Mouse (Mus musculus) gastrocnemius, postnatal 4 days (tissue): Measurements from ENCODE around the gene Upk3b. TPM values are rescaled to one million over a fixed set of nuclear protein-coding genes. Genes with fewer than 3 reads are reported as not detected.

Experiments used
- DNase-seq, 2 experiments: peaks; one replicate each; pipeline ENCODE4 v3.0.0; 2021 to 2022; ENCODE audit warnings: low spot score in 2 of 2, mixed read lengths in 2 of 2
- long read RNA-seq, 2 experiments: library from polyadenylated mRNA; stranded (forward); transcript quantifications; one replicate each; pipeline ENCODE4 v2.0.0; 2021
- total RNA-seq, 2 experiments: library from RNA; stranded (reverse); gene quantifications; 2 replicates each; pipeline ENCODE4 v1.2.3; 2021

Gene Upk3b
- total RNA-seq = under 1 TPM; 0.10 to 0.23 TPM
- long read RNA-seq, experiment 1 = 0 reads
- long read RNA-seq, experiment 2 = 0 reads

DNA sequence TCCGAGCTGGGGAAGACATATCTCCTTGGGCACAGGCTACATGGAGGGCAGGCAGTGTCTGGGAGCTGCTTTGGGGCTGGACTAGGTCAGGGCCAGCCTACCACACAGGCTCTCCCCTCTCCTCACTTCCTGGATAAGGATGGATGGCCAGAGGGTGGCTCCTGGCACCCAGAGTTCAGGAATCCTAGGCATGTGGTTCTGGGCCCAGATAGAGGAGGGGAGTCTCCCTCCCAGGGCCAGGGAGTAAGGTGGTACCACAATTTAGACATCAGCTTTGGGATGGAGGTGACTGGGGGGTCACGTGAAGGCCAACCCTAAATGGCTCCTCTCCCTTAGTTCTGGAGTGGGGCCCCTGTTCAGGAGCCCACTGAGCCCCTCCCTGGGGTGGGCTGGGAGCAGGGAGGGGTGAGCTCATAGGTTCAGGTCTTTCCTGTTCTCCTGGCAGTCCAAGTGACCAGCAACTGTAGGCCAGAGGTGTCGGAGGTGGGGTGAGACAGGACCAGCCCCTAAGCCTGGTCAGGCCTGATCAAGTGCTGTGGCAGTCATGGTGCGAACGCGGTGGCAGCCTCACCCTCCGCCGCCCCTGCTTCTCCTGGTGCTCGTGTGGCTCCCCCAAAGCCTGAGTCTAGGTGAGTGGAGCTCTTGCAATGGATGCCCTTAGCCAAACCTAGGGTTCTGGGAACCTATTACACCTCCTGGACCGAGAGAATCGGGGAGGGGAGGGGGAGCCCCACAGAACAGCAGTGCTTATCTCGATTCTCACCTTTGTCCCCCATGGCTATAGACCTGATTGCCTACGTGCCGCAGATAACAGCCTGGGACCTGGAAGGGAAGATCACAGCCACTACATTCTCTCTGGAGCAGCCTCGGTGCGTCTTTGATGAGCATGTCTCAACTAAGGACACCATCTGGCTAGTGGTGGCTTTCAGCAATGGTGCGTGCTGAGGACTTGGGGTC lies at the start of gene Upk3b:
Gene Upk3b, plus strand, starts transcription at position 239 of the 957 bp plus-strand sequence.
- no peak for DNase-seq

GRCm38 (mm10) chr5:135990601-135991000 lies 47.7 kb upstream of the Upk3b start:
- no peak for DNase-seq

- DNase-seq = no peak
Measured at GRCm38 (mm10) chr5:135993381-135993965, 44.8 kb upstream of the Upk3b start.

DNA sequence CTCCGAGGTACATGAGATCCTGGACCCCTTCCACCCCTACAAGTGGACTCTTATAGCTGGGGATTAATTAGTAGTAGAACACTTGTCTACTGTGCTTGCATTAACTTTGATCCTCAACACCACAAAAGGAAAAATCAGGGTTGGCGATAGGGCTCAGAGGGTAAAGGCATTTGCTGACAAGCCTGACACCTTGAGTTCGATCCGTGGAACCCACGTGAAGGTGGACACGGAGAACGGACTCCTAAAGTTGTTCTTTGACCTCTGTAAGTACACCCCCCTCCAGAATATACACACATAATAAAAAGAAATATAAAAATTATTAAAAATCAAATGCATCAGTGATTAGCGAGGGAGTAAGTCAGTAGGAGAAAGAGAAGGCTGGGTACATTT lies 44.0 kb upstream of the Upk3b start:
- DNase-seq = no peak

GRCm38 (mm10) chr5:135994725-135995687 lies 43.3 kb upstream of the Upk3b start, which contains the start of gene Dtx2:
Dtx2 (plus strand) TSS chr5:135994800.
- DNase-seq = peak; percentile 79 to 89

GRCm38 (mm10) chr5:135996162-135996561 lies 42.1 kb upstream of the Upk3b start:
- DNase-seq = no peak

- DNase-seq = no peak
Measured at GRCm38 (mm10) chr5:136001222-136001621, 37.1 kb upstream of the Upk3b start.

GRCm38 (mm10) chr5:136002325-136002724 lies 36.0 kb upstream of the Upk3b start:
- no peak for DNase-seq

DNA sequence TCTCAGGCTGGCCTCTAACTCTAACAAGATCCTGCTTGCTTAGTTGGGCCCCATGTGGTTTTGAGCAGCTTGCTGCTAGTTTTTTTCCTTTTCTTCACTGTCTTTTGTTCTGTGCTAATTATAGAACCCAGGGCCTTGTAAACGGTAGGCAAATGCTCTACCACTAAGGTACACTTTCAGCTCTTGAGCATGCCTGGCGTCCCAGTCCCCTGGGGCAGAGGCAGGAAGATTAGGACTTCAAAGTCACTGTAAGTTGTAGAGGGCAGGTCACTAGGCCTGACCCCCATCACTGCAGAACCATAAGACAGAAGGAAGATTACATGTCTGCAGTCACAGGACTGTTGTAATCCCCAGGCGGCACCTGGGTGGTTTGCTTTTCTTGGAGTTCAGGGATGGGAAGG lies 35.5 kb upstream of the Upk3b start:
- no peak for DNase-seq

GRCm38 (mm10) chr5:136004537-136004936 lies 33.8 kb upstream of the Upk3b start:
- no peak for DNase-seq

- DNase-seq = no peak
Measured at GRCm38 (mm10) chr5:136007745-136008144, 30.6 kb upstream of the Upk3b start.

GRCm38 (mm10) chr5:136014877-136015276 lies 23.4 kb upstream of the Upk3b start:
- DNase-seq = no peak

GRCm38 (mm10) chr5:136015586-136015985 lies 22.7 kb upstream of the Upk3b start:
- DNase-seq = no peak

DNA sequence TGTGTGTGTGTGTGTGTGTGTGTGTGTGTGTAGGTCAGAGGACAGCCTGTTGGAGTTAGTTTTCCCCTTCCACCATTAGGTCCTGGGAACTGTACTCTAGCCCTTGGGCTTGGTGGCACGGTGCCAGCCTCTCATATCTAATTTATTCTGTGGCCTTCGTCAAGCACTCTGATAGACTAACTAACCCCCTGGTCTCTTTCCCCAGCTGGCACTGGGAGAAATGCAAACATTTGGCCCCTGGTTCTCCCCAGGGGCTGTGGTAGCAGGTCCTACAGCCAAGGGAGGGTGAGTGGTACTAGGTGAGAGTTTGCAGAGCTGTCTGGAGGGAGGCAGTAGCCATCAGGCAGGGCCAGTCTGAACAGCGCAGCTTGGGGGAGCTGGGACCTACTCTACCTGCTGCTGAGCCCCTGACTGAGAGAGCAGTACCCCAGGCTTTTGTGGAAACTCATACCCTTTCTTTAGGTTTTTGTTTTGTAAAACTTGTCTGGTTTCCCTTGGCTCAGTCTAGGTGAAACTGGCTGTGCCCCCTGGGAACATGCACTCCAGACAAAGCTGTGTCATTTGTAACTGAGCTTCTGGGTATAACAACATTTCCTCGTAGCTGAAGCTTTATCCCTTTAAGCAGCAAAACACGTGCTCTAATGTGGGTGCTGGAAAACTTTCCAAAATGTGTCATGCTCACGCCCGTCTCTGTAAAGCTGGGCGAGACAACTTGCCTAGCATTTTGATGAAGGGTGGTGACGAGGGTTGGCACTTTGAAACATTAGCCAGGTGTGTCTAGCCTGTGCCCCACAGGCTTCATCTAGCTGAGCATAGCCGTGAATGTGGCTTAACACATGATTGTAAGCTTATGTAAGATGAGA lies 22.1 kb upstream of the Upk3b start:
- peak in 1 of 2 experiments; percentile 44 for DNase-seq

GRCm38 (mm10) chr5:136017262-136017661 lies 21.0 kb upstream of the Upk3b start:
- no peak for DNase-seq

DNA sequence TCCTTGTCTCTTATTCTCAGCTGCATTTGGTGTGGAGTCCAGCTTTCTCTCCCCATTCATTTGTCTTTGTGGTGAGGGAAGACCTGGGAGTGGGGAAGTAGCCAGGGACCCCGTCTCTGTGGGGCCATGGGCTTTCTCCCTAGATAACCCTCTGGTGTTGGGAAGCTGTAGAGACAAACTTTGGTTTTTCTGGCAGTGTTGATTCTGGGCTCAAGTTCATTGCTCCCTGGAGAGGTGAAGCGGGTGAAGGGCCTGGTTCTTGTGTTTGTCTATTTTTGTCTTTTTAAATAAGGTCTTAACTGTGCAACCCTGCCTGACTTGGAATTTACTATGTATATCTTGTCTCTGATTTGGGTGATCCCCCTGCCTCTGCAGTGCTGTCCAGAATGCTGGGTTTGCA lies 19.6 kb upstream of the Upk3b start:
- DNase-seq = no peak

GRCm38 (mm10) chr5:136019907-136020306 lies 18.4 kb upstream of the Upk3b start:
- no peak for DNase-seq

GRCm38 (mm10) chr5:136025712-136026111 lies 12.6 kb upstream of the Upk3b start:
- DNase-seq = peak in 1 of 2 experiments; percentile 29

GRCm38 (mm10) chr5:136026859-136027258 lies 11.4 kb upstream of the Upk3b start:
- no peak for DNase-seq
